Mouse (Mus musculus): ENCODE data around the gene Trpc1.

The Trpc1 gene

GRCm38 (mm10) chr9:95695023-95695422 is 55.2 kb downstream of the Trpc1 start:
- no peak for DNase-seq

- no peak for DNase-seq
Observed at GRCm38 (mm10) chr9:95694526-95694925, 55.6 kb downstream of the Trpc1 start.

GRCm38 (mm10) chr9:95693528-95694100 is 56.6 kb downstream of the Trpc1 start:
- DNase-seq, result no peak

- DNase-seq, result no peak
Observed at GRCm38 (mm10) chr9:95692823-95693222, 57.4 kb downstream of the Trpc1 start.

- peak; percentile 23 for DNase-seq
Observed at GRCm38 (mm10) chr9:95688064-95688463, 62.1 kb downstream of the Trpc1 start.

GRCm38 (mm10) chr9:95685660-95686440 is 64.3 kb downstream of the Trpc1 start:
- no peak for DNase-seq

GRCm38 (mm10) chr9:95680691-95681090 is 69.5 kb downstream of the Trpc1 start:
- no peak for DNase-seq

- no peak for DNase-seq
Observed at GRCm38 (mm10) chr9:95679966-95680365, 70.2 kb downstream of the Trpc1 start.

GRCm38 (mm10) chr9:95676021-95676420 is 74.2 kb downstream of the Trpc1 start:
- DNase-seq, result no peak

GRCm38 (mm10) chr9:95675064-95675699 is 75.0 kb downstream of the Trpc1 start:
- DNase-seq, result peak; percentile 47

GRCm38 (mm10) chr9:95672760-95673159 is 77.4 kb downstream of the Trpc1 start:
- no peak for DNase-seq

GRCm38 (mm10) chr9:95672331-95672730 is 77.8 kb downstream of the Trpc1 start:
- no peak for DNase-seq

- DNase-seq, result no peak
Observed at GRCm38 (mm10) chr9:95668306-95668705, 81.9 kb downstream of the Trpc1 start.

GRCm38 (mm10) chr9:95667836-95668235 is 82.3 kb downstream of the Trpc1 start:
- peak; percentile 34 for DNase-seq

- DNase-seq, result no peak
Observed at GRCm38 (mm10) chr9:95665835-95666234, 84.3 kb downstream of the Trpc1 start.

GRCm38 (mm10) chr9:95664290-95664989 is 85.7 kb downstream of the Trpc1 start:
- DNase-seq, result no peak

GRCm38 (mm10) chr9:95657941-95658340 is 92.2 kb downstream of the Trpc1 start:
- DNase-seq, result no peak
